Comparison of ENCODE assay signal across 11 mouse cellular contexts in genomic region chr10:43516992-43517660, GRCm38 (mm10). TPM values are rescaled to one million over a fixed set of nuclear protein-coding genes. Genes with fewer than 3 reads are reported as not detected.
DNase-seq lines count a peak whose midpoint lies in the region; ATAC-seq and TF ChIP-seq lines count a peak whose summit lies in the region.
"Had no signal": no experiment of that assay in that cellular context is flagged by ENCODE, and none has a peak within 500 bp of the region (broad histone marks: within the 10 kb centered on the region; RNA-seq: fewer than 3 reads in every experiment).

No protein-coding gene starts in this region.

- 72% methylated on average over 6 of the region's 6 CpGs for WGBS in embryonic facial prominence, embryonic 11.5 days
- 76% methylated on average over 6 of the region's 6 CpGs for WGBS in embryonic facial prominence, embryonic 10.5 days
- WGBS in lung, postnatal 0 days: 61% methylated on average over 6 of the region's 6 CpGs
- WGBS in midbrain, postnatal 0 days: 69% methylated on average over 6 of the region's 6 CpGs

- no peaks in the 10 kb centered on the region for H3K9me3 ChIP-seq in embryonic facial prominence, embryonic 11.5 days (replicated peaks; ENCODE audit: control insufficient read depth, low read length)
- H3K9me3 ChIP-seq in embryonic facial prominence, embryonic 10.5 days: no peaks in the 10 kb centered on the region
- H3K9me3 ChIP-seq in lung, postnatal 0 days (ENCODE audit: low read length): no peaks in the 10 kb centered on the region
- no peaks in the 10 kb centered on the region for H3K9me3 ChIP-seq in midbrain, postnatal 0 days (ENCODE audit: low read length)
- H3K9me3 ChIP-seq: forebrain, embryonic 15.5 days; heart, embryonic 15.5 days; neural tube, embryonic 12.5 days had no signal

- H3K36me3 ChIP-seq in embryonic facial prominence, embryonic 11.5 days (replicated peaks; ENCODE audit: control insufficient read depth, insufficient read depth, low read depth, low read length): peaks cover 4% of the 10 kb centered on the region
- H3K36me3 ChIP-seq in embryonic facial prominence, embryonic 10.5 days (replicated peaks): peaks cover 40% of the 10 kb centered on the region
- no peaks in the 10 kb centered on the region for H3K36me3 ChIP-seq in lung, postnatal 0 days (ENCODE audit: insufficient read depth, low read length)
- H3K36me3 ChIP-seq in midbrain, postnatal 0 days (ENCODE audit: insufficient read depth, low read length): peaks cover 2% of the 10 kb centered on the region; the same call in 1 of the 2 replicates

- no peak for DNase-seq in embryonic facial prominence, embryonic 11.5 days (ENCODE audit: low spot score)
- DNase-seq in embryonic facial prominence, embryonic 10.5 days (ENCODE audit: low spot score): no peak
- no peak for DNase-seq in lung, postnatal 0 days (ENCODE audit: low spot score)
- DNase-seq in lung, postnatal 10 days: no peak
- peak; percentile 73 for DNase-seq in kidney, adult 18-20 months
- no peak for DNase-seq in midbrain, postnatal 0 days (ENCODE audit: low spot score)
- no peak for DNase-seq in thymus, postnatal 10 days (ENCODE audit: low spot score in 2 of 2)
- no peak for DNase-seq in heart, adult 8-10 months (ENCODE audit: low spot score)

- H3K4me2 ChIP-seq in embryonic facial prominence, embryonic 11.5 days (ENCODE audit: low read depth, low read length): no peak overlapping the region
- no peak overlapping the region for H3K4me2 ChIP-seq in lung, postnatal 0 days (replicated peaks; ENCODE audit: low read depth, low read length)
- H3K4me2 ChIP-seq in midbrain, postnatal 0 days (ENCODE audit: low read depth, low read length, poor library complexity, severe bottlenecking): no peak overlapping the region
- H3K4me2 ChIP-seq: forebrain, embryonic 15.5 days; heart, embryonic 15.5 days; neural tube, embryonic 12.5 days had no signal

- no peaks in the 10 kb centered on the region for H3K27me3 ChIP-seq in embryonic facial prominence, embryonic 11.5 days (ENCODE audit: control insufficient read depth, insufficient read depth, low read length)
- H3K27me3 ChIP-seq in embryonic facial prominence, embryonic 10.5 days (replicated peaks; ENCODE audit: low read depth, poor library complexity, severe bottlenecking): no peaks in the 10 kb centered on the region
- H3K27me3 ChIP-seq in lung, postnatal 0 days (replicated peaks; ENCODE audit: insufficient read depth, low read length): no peaks in the 10 kb centered on the region
- no peaks in the 10 kb centered on the region for H3K27me3 ChIP-seq in midbrain, postnatal 0 days (ENCODE audit: insufficient read depth, low read length)
- H3K27me3 ChIP-seq: forebrain, embryonic 15.5 days; heart, embryonic 15.5 days; neural tube, embryonic 12.5 days had no signal

- H3K9ac ChIP-seq in embryonic facial prominence, embryonic 11.5 days (replicated peaks; ENCODE audit: low read length): no peak overlapping the region
- no peak overlapping the region for H3K9ac ChIP-seq in lung, postnatal 0 days (replicated peaks; ENCODE audit: low read depth)
- no peak overlapping the region for H3K9ac ChIP-seq in midbrain, postnatal 0 days (replicated peaks; ENCODE audit: low read length, poor library complexity, severe bottlenecking)
- H3K9ac ChIP-seq: forebrain, embryonic 15.5 days; heart, embryonic 15.5 days; neural tube, embryonic 12.5 days had no signal

- no peak for TF ChIP-seq EP300 in lung, postnatal 0 days (IDR thresholded peaks at IDR 0.05)

- H3K4me3 ChIP-seq in embryonic facial prominence, embryonic 11.5 days (ENCODE audit: low read depth, low read length): no peak overlapping the region
- H3K4me3 ChIP-seq in embryonic facial prominence, embryonic 10.5 days: no peak overlapping the region
- H3K4me3 ChIP-seq in lung, postnatal 0 days (ENCODE audit: low read depth, low read length): no peak overlapping the region
- no peak overlapping the region for H3K4me3 ChIP-seq in midbrain, postnatal 0 days (ENCODE audit: low read depth, low read length)
- H3K4me3 ChIP-seq: forebrain, embryonic 15.5 days; heart, embryonic 15.5 days; neural tube, embryonic 12.5 days had no signal

- TF ChIP-seq CTCF in lung, postnatal 0 days (IDR thresholded peaks at IDR 0.05): 0 out of 2 replicates have a peak, but pooled peaks have one; percentile 5
- 0 out of 2 replicates have a peak, but pooled peaks have one; percentile 2 for TF ChIP-seq CTCF in midbrain, postnatal 0 days (IDR thresholded peaks at IDR 0.05)

- H3K4me1 ChIP-seq in embryonic facial prominence, embryonic 11.5 days (ENCODE audit: control insufficient read depth, insufficient read depth, low read length): no peaks in the 10 kb centered on the region
- peaks cover 5% of the 10 kb centered on the region; the same call in 1 of the 2 replicates for H3K4me1 ChIP-seq in embryonic facial prominence, embryonic 10.5 days
- peaks cover 7% of the 10 kb centered on the region; the same call in 1 of the 2 replicates for H3K4me1 ChIP-seq in lung, postnatal 0 days (ENCODE audit: insufficient read depth, low read depth, low read length)
- H3K4me1 ChIP-seq in midbrain, postnatal 0 days (ENCODE audit: insufficient read depth, low read length): no peaks in the 10 kb centered on the region
- H3K4me1 ChIP-seq: neural tube, embryonic 12.5 days had no signal

- 0 out of 2 replicates have a peak, but pooled peaks have one; percentile 18 for ATAC-seq in embryonic facial prominence, embryonic 11.5 days (replicated peaks; ENCODE audit: insufficient number of reproducible peaks, low FRiP score, low TSS enrichment, low read depth)
- no peak for ATAC-seq in lung, postnatal 0 days
- ATAC-seq in midbrain, postnatal 0 days (ENCODE audit: low FRiP score): peak; percentile 48; the same call in 1 of the 2 replicates
- ATAC-seq: forebrain, embryonic 15.5 days had no signal

- no peak overlapping the region for H3K27ac ChIP-seq in embryonic facial prominence, embryonic 11.5 days (replicated peaks; ENCODE audit: low read depth, low read length)
- no peak overlapping the region for H3K27ac ChIP-seq in embryonic facial prominence, embryonic 10.5 days (replicated peaks)
- peak overlapping the region; percentile 48; the same call in 1 of the 2 replicates for H3K27ac ChIP-seq in lung, postnatal 0 days (ENCODE audit: low read length)
- no peak overlapping the region; the same call in 1 of the 2 replicates for H3K27ac ChIP-seq in midbrain, postnatal 0 days (ENCODE audit: low read depth, low read length)
- H3K27ac ChIP-seq: forebrain, embryonic 15.5 days; heart, embryonic 15.5 days; neural tube, embryonic 12.5 days had no signal

RNA-seq across cellular contexts. Expression of gene Gm9803, which starts 6.8 kb away (rescaled TPM):
- 10.8 and 13.8 TPM in 2 replicates for polyA plus RNA-seq in embryonic facial prominence, embryonic 11.5 days (2014; fragmentation: Nextera tagmentation; extraction: Ambion mirVana)
- polyA plus RNA-seq in embryonic facial prominence, embryonic 10.5 days (2016; fragmentation: Nextera tagmentation; extraction: Ambion mirVana): 13.9 and 14.3 TPM in 2 replicates
- polyA plus RNA-seq in lung, postnatal 0 days (2015; fragmentation: Nextera tagmentation; extraction: Ambion mirVana): 9.1 and 21.1 TPM in 2 replicates
- total RNA-seq in midbrain, postnatal 0 days (2014; rRNA removed): 37.0 and 49.6 TPM in 2 replicates
- 20.8 and 21.9 TPM in 2 replicates for polyA plus RNA-seq in midbrain, postnatal 0 days (2015; fragmentation: Nextera tagmentation; extraction: Ambion mirVana)
- 10 to 100 TPM in 1 of 4 experiments, 1 to 10 TPM in 2, not detected in 1; 3.6 to 16.9 (median 7.9) TPM for total RNA-seq in heart, adult 8-10 months (2022)

RNA-seq across cellular contexts. Expression of gene 1700021F05Rik, which starts 23.7 kb away (rescaled TPM):
- 68.1 and 68.6 TPM in 2 replicates for polyA plus RNA-seq in embryonic facial prominence, embryonic 11.5 days (2014; fragmentation: Nextera tagmentation; extraction: Ambion mirVana)
- 60.1 and 66.2 TPM in 2 replicates for polyA plus RNA-seq in embryonic facial prominence, embryonic 10.5 days (2016; fragmentation: Nextera tagmentation; extraction: Ambion mirVana)
- 34.2 and 36.8 TPM in 2 replicates for polyA plus RNA-seq in lung, postnatal 0 days (2015; fragmentation: Nextera tagmentation; extraction: Ambion mirVana)
- 29.6 and 61.6 TPM in 2 replicates for total RNA-seq in midbrain, postnatal 0 days (2014; rRNA removed)
- 71.6 and 73.4 TPM in 2 replicates for polyA plus RNA-seq in midbrain, postnatal 0 days (2015; fragmentation: Nextera tagmentation; extraction: Ambion mirVana)
- 100 to 1,000 TPM; 108 to 122 (median 117) TPM for total RNA-seq in heart, adult 8-10 months (2022)

RNA-seq across cellular contexts. Expression of gene Bend3, which starts 38.5 kb away (rescaled TPM):
- 6.9 and 7.1 TPM in 2 replicates for polyA plus RNA-seq in embryonic facial prominence, embryonic 11.5 days (2014; fragmentation: Nextera tagmentation; extraction: Ambion mirVana)
- 9.1 and 10.8 TPM in 2 replicates for polyA plus RNA-seq in embryonic facial prominence, embryonic 10.5 days (2016; fragmentation: Nextera tagmentation; extraction: Ambion mirVana)
- polyA plus RNA-seq in lung, postnatal 0 days (2015; fragmentation: Nextera tagmentation; extraction: Ambion mirVana): 0.81 and 0.89 TPM in 2 replicates
- total RNA-seq in midbrain, postnatal 0 days (2014; rRNA removed): 10.1 and 10.8 TPM in 2 replicates
- polyA plus RNA-seq in midbrain, postnatal 0 days (2015; fragmentation: Nextera tagmentation; extraction: Ambion mirVana): 2.0 and 3.0 TPM in 2 replicates
- 1 to 10 TPM; 6.2 to 9.1 (median 6.8) TPM for total RNA-seq in heart, adult 8-10 months (2022)
